Mouse (Mus musculus): ENCODE measurements around the gene Hint2.

Gene Hint2

DNA sequence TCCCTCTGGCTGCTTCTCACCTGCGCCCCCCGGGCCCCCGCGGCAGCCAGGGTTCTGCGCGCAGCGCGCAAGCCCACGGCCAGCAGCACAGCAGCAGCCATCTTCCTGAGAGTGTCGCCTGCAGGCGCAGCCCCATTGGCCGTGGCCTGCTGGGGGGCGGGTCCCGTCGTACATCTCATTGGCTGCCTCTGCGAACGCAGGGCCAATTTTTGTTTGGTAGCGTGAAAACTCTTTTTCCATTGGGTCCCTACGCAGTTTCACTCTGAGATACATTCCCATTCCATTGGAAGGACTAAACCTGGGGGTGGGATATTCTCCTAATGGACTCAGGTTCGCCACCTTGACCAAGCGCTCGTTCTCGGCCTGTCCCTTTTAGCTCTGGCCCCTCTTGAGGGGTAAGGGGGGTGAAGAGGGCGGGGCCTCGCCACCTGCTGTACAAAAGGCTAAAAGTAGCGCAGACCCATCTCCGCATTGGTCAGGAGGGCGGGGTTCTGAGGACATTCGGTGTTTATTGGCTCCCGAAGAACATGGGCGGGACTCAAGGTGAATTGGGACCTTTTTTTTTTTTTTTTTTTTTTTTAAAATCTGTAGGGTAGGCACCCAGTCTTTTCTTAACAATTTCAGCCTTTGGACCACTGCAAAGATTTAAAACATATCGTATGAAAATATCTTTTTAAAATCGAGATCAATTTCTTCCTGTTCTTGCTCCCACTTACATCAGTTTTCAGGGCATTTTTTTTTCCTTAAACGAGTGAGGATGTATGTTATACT, at the start of gene Hint2:
TSS of gene Hint2 (minus strand) at position 128 of the 771 bp plus-strand sequence.
- CTCF ChIA-PET, result no interaction called here

DNA sequence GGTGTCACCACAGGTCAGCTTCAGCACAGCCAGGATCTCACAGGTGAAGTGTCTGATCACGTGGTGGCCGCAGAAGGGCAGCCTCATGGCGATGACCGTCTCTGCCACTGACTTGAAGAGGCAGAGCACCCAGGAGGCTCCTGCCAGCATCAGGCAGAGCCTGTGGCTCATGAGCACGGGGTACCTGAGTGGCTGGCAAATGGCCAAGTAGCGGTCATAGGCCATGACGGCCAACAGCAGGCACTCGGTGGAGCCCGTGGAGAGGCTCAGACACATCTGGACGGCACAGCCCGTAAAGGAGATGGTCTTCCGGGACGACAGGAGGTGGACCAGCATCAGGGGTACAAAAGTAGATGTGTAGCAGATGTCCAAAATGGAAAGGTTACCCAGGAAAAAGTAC, 49.7 kb upstream of the Hint2 start:
- CTCF ChIA-PET, result no interaction called here

DNA sequence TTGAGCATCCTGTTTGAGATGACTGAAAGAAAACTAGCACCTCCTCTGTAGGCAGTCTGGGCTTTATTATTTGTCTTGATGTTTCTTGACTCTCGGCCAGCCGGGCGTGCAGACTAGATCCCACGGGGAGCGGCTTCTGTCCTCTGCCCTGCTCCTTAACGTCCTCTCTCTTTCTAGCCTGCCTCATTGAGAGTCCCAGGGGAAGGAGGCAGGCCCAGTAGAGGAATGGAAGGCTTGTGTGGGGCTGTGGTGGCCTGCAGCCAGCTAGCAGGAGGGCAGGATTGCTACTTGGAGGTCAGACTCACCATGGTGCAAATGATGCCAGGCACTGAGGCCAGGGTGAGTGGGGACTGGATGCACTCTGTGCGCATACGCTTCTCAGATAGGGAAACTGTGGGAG, 47.6 kb upstream of the Hint2 start:
- CTCF ChIA-PET, result no interaction called here

GRCm38 (mm10) chr4:43703439-43703838, 47.2 kb upstream of the Hint2 start:
- CTCF ChIA-PET, result no interaction called here

- CTCF ChIA-PET, result no interaction called here
Observed at GRCm38 (mm10) chr4:43700707-43701106, 44.4 kb upstream of the Hint2 start, which contains the start of gene Olfr70. TSS of gene Olfr70 (minus strand) at chr4:43700807.

- CTCF ChIA-PET, result no interaction called here
Observed at GRCm38 (mm10) chr4:43696561-43696960, 40.3 kb upstream of the Hint2 start.

DNA sequence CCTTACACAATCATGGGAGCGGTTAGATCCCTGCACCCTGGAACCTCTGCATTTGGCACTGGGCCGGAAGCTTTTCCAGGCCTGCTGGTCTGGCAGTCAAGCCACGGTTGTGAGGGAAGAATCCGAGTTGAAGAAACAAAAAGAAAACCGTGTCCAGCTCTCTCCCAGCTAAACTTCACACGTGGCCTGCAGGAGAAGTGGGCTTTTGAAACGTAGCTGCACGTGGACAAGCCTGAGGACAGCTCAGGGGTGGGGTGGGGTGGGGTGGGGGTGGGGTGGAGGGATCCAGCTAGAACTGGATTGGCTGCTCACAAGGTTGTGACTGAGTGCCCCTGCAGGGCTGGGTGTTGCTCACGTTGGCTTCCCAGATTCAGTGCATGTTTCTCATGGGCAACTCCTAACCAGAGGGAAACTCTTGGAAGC, 39.0 kb upstream of the Hint2 start:
- CTCF ChIA-PET, result no interaction called here

DNA sequence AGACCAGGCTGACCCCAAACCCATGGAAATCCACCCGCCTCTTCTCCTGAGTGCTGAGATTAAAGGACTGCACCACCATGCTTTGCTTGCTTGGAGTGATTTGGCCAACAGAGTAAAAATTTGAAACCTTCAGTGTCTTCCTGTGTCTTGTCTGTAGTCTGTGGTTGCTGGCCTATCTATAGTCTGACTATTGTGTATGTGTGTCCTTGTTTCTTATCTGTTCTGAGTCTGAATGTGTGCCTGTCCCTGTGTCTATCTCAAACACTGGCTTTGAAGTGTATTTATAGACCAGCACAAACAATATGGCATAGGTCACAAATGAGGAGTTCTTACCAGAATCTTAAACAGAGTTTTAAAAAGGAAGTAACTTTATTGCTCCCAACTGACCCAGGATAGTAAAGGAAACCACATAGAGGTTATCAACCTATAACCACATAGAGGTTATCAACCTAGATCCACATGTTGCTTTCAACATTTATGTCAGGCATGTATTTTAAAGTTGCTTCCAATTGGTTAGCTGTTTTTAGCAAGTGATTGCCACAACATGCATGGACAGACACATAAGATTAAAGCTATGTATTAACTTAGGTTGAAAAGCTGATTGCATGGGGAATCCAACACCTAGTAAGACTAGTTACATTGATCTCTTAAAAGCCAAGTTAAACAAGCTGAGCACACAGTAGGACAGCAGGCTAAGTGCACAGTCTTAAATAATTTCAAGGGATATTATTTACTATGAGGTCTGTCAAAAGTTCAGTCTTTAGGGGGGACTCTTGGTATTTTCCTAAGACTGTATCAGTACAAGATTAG, 38.4 kb upstream of the Hint2 start:
- CTCF ChIA-PET, result no interaction called here

DNA sequence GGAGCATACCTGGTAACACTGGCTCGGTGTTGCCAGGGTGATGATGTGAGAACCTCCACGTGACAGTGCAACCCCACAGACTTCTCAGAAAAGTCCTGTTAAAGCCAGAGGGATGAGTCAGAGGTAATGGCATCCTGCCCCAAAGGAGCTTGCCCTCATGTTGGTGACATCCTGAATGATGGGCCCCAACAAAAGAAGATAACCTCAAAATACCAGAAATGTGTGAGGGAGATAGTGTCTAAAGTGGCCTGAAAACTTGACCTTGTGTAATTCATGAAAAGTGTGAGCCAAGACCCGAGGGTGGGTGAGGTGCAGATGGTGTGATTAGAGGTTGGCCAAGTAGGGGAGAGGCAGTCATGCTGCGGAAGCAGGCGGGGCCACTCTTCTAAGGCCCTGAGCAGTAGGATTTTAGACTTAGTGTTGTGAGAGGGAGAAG, 37.6 kb upstream of the Hint2 start:
- CTCF ChIA-PET, result no interaction called here

GRCm38 (mm10) chr4:43691026-43691425, 34.8 kb upstream of the Hint2 start:
- CTCF ChIA-PET, result no interaction called here

DNA sequence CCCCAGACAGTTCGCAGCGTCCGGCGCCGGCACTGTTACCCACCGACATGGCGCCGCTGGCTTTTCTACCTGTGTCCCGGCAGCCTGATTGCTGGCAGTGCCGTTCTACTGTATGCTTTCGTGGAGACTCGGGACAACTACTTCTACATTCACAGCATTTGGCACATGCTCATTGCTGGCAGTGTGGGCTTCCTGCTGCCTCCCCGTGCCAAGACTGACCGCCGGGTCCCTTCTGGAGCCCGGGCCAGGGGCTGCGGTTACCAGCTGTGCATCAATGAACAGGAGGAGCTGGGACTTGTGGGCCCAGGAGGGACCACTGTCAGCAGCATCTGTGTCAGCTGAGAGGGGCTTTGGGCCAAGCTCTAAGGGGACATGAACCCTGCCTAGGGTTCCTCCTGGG, 33.8 kb upstream of the Hint2 start:
- CTCF ChIA-PET, result no interaction called here

GRCm38 (mm10) chr4:43679416-43680043, 23.3 kb upstream of the Hint2 start:
- CTCF ChIA-PET, result no interaction called here

DNA sequence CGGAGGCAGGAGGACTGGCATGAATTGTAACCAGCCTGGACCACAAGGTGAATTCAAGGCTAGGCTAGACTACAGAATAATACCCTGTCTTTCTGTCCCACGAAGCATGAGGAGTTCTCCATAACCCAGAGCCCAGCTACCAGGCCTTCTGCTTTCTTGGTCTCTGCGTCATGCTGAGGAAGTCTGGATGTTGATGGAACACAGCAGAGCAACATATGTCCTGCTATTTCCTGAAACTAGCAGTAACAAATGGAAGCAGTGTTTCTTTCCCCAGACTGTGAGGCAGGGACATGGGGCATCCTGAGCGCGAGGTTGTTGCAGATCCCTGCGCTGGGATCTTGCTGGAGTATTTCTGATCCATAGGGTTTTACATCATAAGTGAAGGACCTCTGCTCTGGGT, 22.3 kb upstream of the Hint2 start:
- CTCF ChIA-PET, result no interaction called here

GRCm38 (mm10) chr4:43675608-43676007, 19.3 kb upstream of the Hint2 start:
- CTCF ChIA-PET, result no interaction called here

GRCm38 (mm10) chr4:43674974-43675373, 18.7 kb upstream of the Hint2 start:
- CTCF ChIA-PET, result no interaction called here

- CTCF ChIA-PET, result no interaction called here
Observed at GRCm38 (mm10) chr4:43673703-43674102, 17.4 kb upstream of the Hint2 start.

GRCm38 (mm10) chr4:43672070-43672469, 15.8 kb upstream of the Hint2 start:
- CTCF ChIA-PET, result interaction anchor here (1.0 kb wide), 1 partner anchor 39 kb away, joined by 8 read pairs; no protein-coding TSS in a partner anchor

GRCm38 (mm10) chr4:43669428-43669794, 13.1 kb upstream of the Hint2 start:
- CTCF ChIA-PET, result no interaction called here

- CTCF ChIA-PET, result no interaction called here
Observed at GRCm38 (mm10) chr4:43668782-43669427, 12.6 kb upstream of the Hint2 start, which contains the start of the genes Tmem8b and Fam221b. TSS of gene Tmem8b (plus strand) at chr4:43668971. TSS of gene Fam221b (minus strand) at chr4:43669145.

GRCm38 (mm10) chr4:43666412-43666811, 10.1 kb upstream of the Hint2 start:
- CTCF ChIA-PET, result no interaction called here

GRCm38 (mm10) chr4:43657146-43657545, 880 bp upstream of the Hint2 start:
- CTCF ChIA-PET, result interaction anchor here (0.5 kb wide), 1 partner anchor 178 kb away, joined by 4 read pairs; no protein-coding TSS in a partner anchor
